Comparison of ENCODE assay signal across 16 mouse cellular contexts in the genomic region with DNA sequence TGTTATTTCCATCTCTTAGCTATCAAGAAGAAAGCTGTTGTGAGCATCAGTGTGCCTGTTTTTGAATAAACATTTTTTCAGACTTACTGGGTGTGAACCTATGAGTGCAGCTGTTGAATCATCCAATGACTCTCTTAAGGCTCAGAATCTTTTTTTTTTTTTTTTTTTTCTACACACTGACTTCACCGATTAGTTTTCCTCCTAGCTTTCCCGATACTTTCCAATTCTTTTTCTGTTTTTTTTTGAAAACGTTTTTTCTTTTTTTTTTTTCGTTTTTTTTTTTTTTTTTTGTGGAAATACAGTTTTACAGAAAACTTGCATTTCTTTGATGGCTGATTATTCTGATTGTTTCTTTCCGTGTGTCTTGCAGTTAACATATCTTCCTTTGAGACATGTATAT.
"Had no signal": no experiment of that assay in that cellular context is flagged by ENCODE, and none has a peak within 500 bp of the region (broad histone marks: within the 10 kb centered on the region; RNA-seq: fewer than 3 reads in every experiment).

No protein-coding gene starts in this region.

- H3K27me3 ChIP-seq: neural tube, embryonic 13.5 days; neural tube, embryonic 15.5 days; stomach, embryonic 15.5 days had no signal

- H3K27ac ChIP-seq: neural tube, embryonic 13.5 days; neural tube, embryonic 15.5 days; stomach, embryonic 15.5 days; stomach, postnatal 0 days had no signal

- H3K9me3 ChIP-seq: neural tube, embryonic 13.5 days; neural tube, embryonic 15.5 days; stomach, embryonic 15.5 days had no signal

- H3K9ac ChIP-seq: neural tube, embryonic 13.5 days; neural tube, embryonic 15.5 days; stomach, embryonic 15.5 days had no signal

- H3K4me3 ChIP-seq: neural tube, embryonic 13.5 days; neural tube, embryonic 15.5 days; stomach, embryonic 15.5 days had no signal

- H3K4me1 ChIP-seq: neural tube, embryonic 13.5 days; neural tube, embryonic 15.5 days; stomach, embryonic 15.5 days had no signal

- DNase-seq: retina, postnatal 1 day; right cerebral cortex, adult 18-20 months; right cerebral cortex, postnatal 14 days; right cerebral cortex, postnatal 25 days; right cerebral cortex, postnatal 4 days; spleen, adult 18-20 months; thymus, adult 18-20 months; thymus, adult 2 months; thymus, postnatal 14 days; thymus, postnatal 25 days; thymus, postnatal 36 days; thymus, postnatal 4 days had no signal

- H3K4me2 ChIP-seq: neural tube, embryonic 13.5 days; neural tube, embryonic 15.5 days; stomach, embryonic 15.5 days had no signal

- H3K36me3 ChIP-seq: neural tube, embryonic 13.5 days; neural tube, embryonic 15.5 days; stomach, embryonic 15.5 days had no signal
